Mouse (Mus musculus) small intestine, adult 2 months (tissue): Measurements from ENCODE around the gene Slc17a1.

Source experiments
- CTCF ChIP-seq: fragments of 200-500 bp; IDR thresholded peaks from 2 replicates; pipeline ENCODE4 v1.5.1; 2012; ENCODE audit warnings: low read depth, mild to moderate bottlenecking, control low read depth, inconsistent platforms, low read length, moderate library complexity, mixed read lengths; ENCODE audit not compliant: insufficient replicate concordance, insufficient read length; ENCODE audit errors: extremely low read depth
- POLR2A ChIP-seq: fragments of 200-500 bp; IDR thresholded peaks from 2 replicates; pipeline ENCODE4 v1.6.1; 2012; ENCODE audit warnings: low read depth, mild to moderate bottlenecking, control low read depth, inconsistent platforms, low read length, moderate library complexity

DNA sequence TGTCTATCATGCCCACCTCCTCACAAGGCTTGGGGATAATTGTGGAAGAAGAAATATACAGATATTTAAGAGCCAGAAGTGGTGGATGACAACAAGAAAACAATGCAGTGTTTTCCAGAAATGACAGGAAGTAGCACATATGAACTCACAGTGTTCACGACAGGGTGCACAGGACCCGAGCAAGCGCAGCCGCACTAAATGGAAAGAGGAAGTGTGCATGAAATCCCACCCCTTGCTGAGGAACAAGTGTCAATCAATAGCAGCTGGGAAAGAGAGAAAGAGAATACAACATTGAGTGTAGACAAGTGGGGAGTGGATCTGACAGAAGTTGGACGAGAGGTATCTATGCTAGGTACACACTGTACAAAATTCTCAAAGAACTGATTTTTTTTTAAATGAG is 43.8 kb downstream of the Slc17a1 start:
- TF ChIP-seq CTCF (no peak), POLR2A (no peak)
